Mouse (Mus musculus) lung, embryonic 16.5 days (tissue): ENCODE measurements around the gene Gm960. TPM values are rescaled to one million over a fixed set of nuclear protein-coding genes. Genes with fewer than 3 reads are reported as not detected.

Source experiments
- ATAC-seq: fragments of 200-750 bp; cut with Nextera tagmentation; 2 replicates; pipeline ENCODE4 v1.8.0; 2017; ENCODE audit warnings: low read depth, mild to moderate bottlenecking, moderate library complexity
- H3K27ac ChIP-seq: fragments of 300-500 bp; sonication (generic); 2 replicates; pipeline ENCODE4 v1.5.1; 2014; ENCODE audit warnings: mild to moderate bottlenecking, control low read depth, low read length
- H3K27me3 ChIP-seq: fragments of 300-500 bp; sonication (generic); 2 replicates; pipeline ENCODE4 v1.6.1; 2014; ENCODE audit warnings: low read depth, low read length, mixed read lengths; ENCODE audit not compliant: control insufficient read depth, insufficient read depth
- H3K36me3 ChIP-seq: fragments of 300-500 bp; sonication (generic); 2 replicates; pipeline ENCODE4 v1.6.1; 2014; ENCODE audit warnings: low read length; ENCODE audit not compliant: control insufficient read depth, insufficient read depth
- H3K4me1 ChIP-seq: fragments of 300-500 bp; sonication (generic); replicated peaks from 2 replicates; pipeline ENCODE4 v1.6.1; 2014; ENCODE audit warnings: low read length, mixed read lengths; ENCODE audit not compliant: control insufficient read depth, insufficient read depth
- H3K4me2 ChIP-seq: fragments of 300-500 bp; sonication (generic); 2 replicates; pipeline ENCODE4 v1.6.1; 2014; ENCODE audit warnings: low read depth, low read length, control low read depth
- H3K4me3 ChIP-seq: fragments of 300-500 bp; sonication (generic); 2 replicates; pipeline ENCODE4 v1.5.1; 2014; ENCODE audit warnings: mild to moderate bottlenecking, low read length, control low read depth
- H3K9ac ChIP-seq: fragments of 300-500 bp; sonication (generic); 2 replicates; pipeline ENCODE4 v1.6.1; 2014; ENCODE audit warnings: low read length, control low read depth
- H3K9me3 ChIP-seq: fragments of 300-500 bp; sonication (generic); 2 replicates; pipeline ENCODE4 v1.6.1; 2016; ENCODE audit warnings: low read length; ENCODE audit not compliant: control insufficient read depth
- WGBS: fragments of 180-500 bp; shearing (Covaris S2); extraction: QIAGEN DNeasy Blood & Tissue Kit; methylation state at CpG from one replicate; pipeline ENCODE4 v1.1.7; 2014; 5-methylcytosine and 5-hydroxymethylcytosine counted together
- polyA plus RNA-seq: library from polyadenylated mRNA; unstranded; fragments of >200 nt; fragmentation: Nextera tagmentation; extraction: Ambion mirVana; gene quantifications from 2 replicates; pipeline ENCODE4 v1.2.1, GENCODE M21; 2015

Gene Gm960
- polyA plus RNA-seq, 1 experiment from 2014 or later = 3.3 TPM

GRCm38 (mm10) chr19:4700656-4701055, 2.2 kb upstream of the Gm960 start:
- Histone ChIP-seq H3K36me3 (no peaks in the 10 kb centered on the region), H3K27me3 (peaks cover 34% of the 10 kb centered on the region), H3K4me1 (peaks cover 5% of the 10 kb centered on the region; the same call in 1 of the 2 replicates), H3K9ac (no peak overlapping the region), H3K4me2 (no peak overlapping the region), H3K4me3 (no peak overlapping the region), H3K27ac (no peak overlapping the region), H3K9me3 (no peaks in the 10 kb centered on the region)
- no peak for ATAC-seq
- WGBS = 62% methylated on average over 8 of the region's 8 CpGs

- Histone ChIP-seq H3K27ac (no peak overlapping the region), H3K4me1 (peaks cover 5% of the 10 kb centered on the region; the same call in 1 of the 2 replicates), H3K36me3 (no peaks in the 10 kb centered on the region), H3K9ac (no peak overlapping the region), H3K4me2 (no peak overlapping the region), H3K4me3 (no peak overlapping the region), H3K9me3 (no peaks in the 10 kb centered on the region), H3K27me3 (peaks cover 34% of the 10 kb centered on the region)
- 42% methylated on average over 5 of the region's 5 CpGs for WGBS
- no peak for ATAC-seq
These were observed 1.4 kb upstream of the Gm960 start for GRCm38 (mm10) chr19:4699821-4700220.

DNA sequence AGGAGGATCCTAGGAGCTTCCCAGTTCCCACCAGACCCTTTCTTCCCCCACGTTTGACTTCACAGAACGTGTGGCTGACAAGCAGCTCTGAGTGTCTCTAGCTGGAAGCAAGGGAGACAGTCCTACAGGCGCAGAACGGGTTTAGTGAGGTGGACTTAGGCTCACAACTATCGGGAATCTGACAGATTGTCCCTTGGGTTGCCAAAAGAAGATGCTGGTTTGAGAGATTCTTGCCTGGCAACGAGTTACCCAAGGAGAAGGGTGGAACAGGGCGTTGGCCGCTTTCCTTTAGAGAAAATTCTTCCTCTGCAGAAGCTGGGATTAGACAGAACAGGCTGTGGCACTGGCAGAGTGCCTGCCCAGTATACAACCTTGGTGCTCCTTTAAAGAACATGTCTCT, 388 bp upstream of the Gm960 start:
- Histone ChIP-seq H3K4me2 (peak overlapping the region; percentile 93; the same call in 1 of the 2 replicates), H3K27me3 (peaks cover 34% of the 10 kb centered on the region), H3K27ac (no peak overlapping the region), H3K9me3 (no peaks in the 10 kb centered on the region), H3K4me3 (no peak overlapping the region; the same call in 1 of the 2 replicates), H3K4me1 (peaks cover 5% of the 10 kb centered on the region; the same call in 1 of the 2 replicates), H3K36me3 (no peaks in the 10 kb centered on the region), H3K9ac (no peak overlapping the region)
- ATAC-seq = no peak
- 28% methylated on average over 8 of the region's 8 CpGs for WGBS

GRCm38 (mm10) chr19:4697721-4698120, 747 bp downstream of the Gm960 start:
- no peaks in the 10 kb centered on the region for H3K36me3 ChIP-seq
- 73% methylated on average over 9 of the region's 9 CpGs for WGBS
- H3K27me3 ChIP-seq = peaks cover 34% of the 10 kb centered on the region
- peaks cover 5% of the 10 kb centered on the region; the same call in 1 of the 2 replicates for H3K4me1 ChIP-seq
- no peak overlapping the region for H3K27ac ChIP-seq
- no peak overlapping the region for H3K9ac ChIP-seq
- no peak for ATAC-seq
- H3K9me3 ChIP-seq = no peaks in the 10 kb centered on the region
- H3K4me3 ChIP-seq = peak overlapping the region; percentile 62; the same call in 1 of the 2 replicates
- peak overlapping the region; percentile 93; the same call in 1 of the 2 replicates for H3K4me2 ChIP-seq

GRCm38 (mm10) chr19:4697121-4697520, 1.3 kb downstream of the Gm960 start:
- WGBS = 77% methylated on average over 3 of the region's 3 CpGs
- peaks cover 34% of the 10 kb centered on the region for H3K27me3 ChIP-seq
- H3K4me3 ChIP-seq = no peak overlapping the region
- no peak overlapping the region for H3K9ac ChIP-seq
- H3K36me3 ChIP-seq = no peaks in the 10 kb centered on the region
- no peaks in the 10 kb centered on the region for H3K9me3 ChIP-seq
- peaks cover 5% of the 10 kb centered on the region; the same call in 1 of the 2 replicates for H3K4me1 ChIP-seq
- H3K27ac ChIP-seq = no peak overlapping the region
- H3K4me2 ChIP-seq = no peak overlapping the region
- ATAC-seq = no peak

- 46% methylated on average over 3 of the region's 3 CpGs for WGBS
- Histone ChIP-seq H3K27ac (no peak overlapping the region), H3K4me3 (no peak overlapping the region), H3K4me2 (no peak overlapping the region), H3K9me3 (no peaks in the 10 kb centered on the region), H3K36me3 (no peaks in the 10 kb centered on the region), H3K27me3 (peaks cover 19% of the 10 kb centered on the region), H3K9ac (no peak overlapping the region), H3K4me1 (peaks cover 5% of the 10 kb centered on the region; the same call in 1 of the 2 replicates)
- no peak for ATAC-seq
These were observed 4.1 kb downstream of the Gm960 start for GRCm38 (mm10) chr19:4694346-4694745.

GRCm38 (mm10) chr19:4672401-4672800, 26.1 kb downstream of the Gm960 start:
- no peak overlapping the region for H3K4me3 ChIP-seq
- 33% methylated on average over 6 of the region's 6 CpGs for WGBS

GRCm38 (mm10) chr19:4670776-4671175, 27.7 kb downstream of the Gm960 start:
- no peak overlapping the region for H3K4me2 ChIP-seq
- no peaks in the 10 kb centered on the region for H3K36me3 ChIP-seq
- H3K9ac ChIP-seq = no peak overlapping the region
- no peaks in the 10 kb centered on the region for H3K4me1 ChIP-seq
- H3K27ac ChIP-seq = no peak overlapping the region
- H3K27me3 ChIP-seq = no peaks in the 10 kb centered on the region
- ATAC-seq = no peak
- 27% methylated on average over 4 of the region's 4 CpGs for WGBS
- H3K9me3 ChIP-seq = no peaks in the 10 kb centered on the region
- no peak overlapping the region for H3K4me3 ChIP-seq

More at GRCm38 (mm10) chr19:4672401-4672800, 26.1 kb downstream of the Gm960 start:
- no peak overlapping the region for H3K9ac ChIP-seq
- no peak overlapping the region for H3K27ac ChIP-seq
- H3K4me1 ChIP-seq = no peaks in the 10 kb centered on the region
- H3K4me2 ChIP-seq = no peak overlapping the region
- H3K27me3 ChIP-seq = no peaks in the 10 kb centered on the region
- H3K9me3 ChIP-seq = no peaks in the 10 kb centered on the region
- no peaks in the 10 kb centered on the region for H3K36me3 ChIP-seq
- ATAC-seq = no peak

- no peaks in the 10 kb centered on the region for H3K36me3 ChIP-seq
- no peak overlapping the region for H3K9ac ChIP-seq
- H3K4me3 ChIP-seq = no peak overlapping the region
- no peaks in the 10 kb centered on the region for H3K4me1 ChIP-seq
- no peak overlapping the region for H3K27ac ChIP-seq
- H3K27me3 ChIP-seq = no peaks in the 10 kb centered on the region; the same call in 1 of the 2 replicates
- H3K4me2 ChIP-seq = no peak overlapping the region
- no peaks in the 10 kb centered on the region for H3K9me3 ChIP-seq
- no peak for ATAC-seq
These were observed 31.7 kb downstream of the Gm960 start for GRCm38 (mm10) chr19:4666815-4667214.

DNA sequence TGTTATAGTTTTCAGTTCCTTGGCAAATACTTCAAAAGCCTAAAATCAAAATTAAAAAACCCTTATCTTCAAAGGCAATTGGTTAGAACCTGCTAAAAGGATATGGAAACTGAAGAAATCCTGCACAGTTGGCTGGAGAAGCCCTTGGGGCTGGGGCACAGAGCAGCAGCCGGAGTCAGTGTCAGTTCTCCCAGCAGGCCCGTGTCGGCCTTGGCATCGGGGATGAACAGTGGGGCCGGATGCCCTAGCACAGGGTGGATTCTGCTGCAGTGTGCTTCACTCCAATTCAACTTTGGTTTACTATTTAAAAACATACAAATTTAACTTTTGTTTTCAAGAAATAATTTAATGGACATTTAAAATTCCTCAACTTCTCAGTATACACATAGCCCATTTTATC, 40.3 kb downstream of the Gm960 start:
- no peak for ATAC-seq
- H3K9me3 ChIP-seq = no peaks in the 10 kb centered on the region
- no peaks in the 10 kb centered on the region; the same call in 1 of the 2 replicates for H3K27me3 ChIP-seq
- 84% methylated on average over 5 of the region's 5 CpGs for WGBS
- no peak overlapping the region for H3K4me3 ChIP-seq
- no peaks in the 10 kb centered on the region for H3K36me3 ChIP-seq
- no peak overlapping the region for H3K4me2 ChIP-seq
- no peaks in the 10 kb centered on the region for H3K4me1 ChIP-seq
- H3K27ac ChIP-seq = no peak overlapping the region
- no peak overlapping the region for H3K9ac ChIP-seq
